Mouse (Mus musculus) ES-Bruce4 (cell line): ENCODE measurements around the gene Trappc3.

Source experiments
- EP300 ChIP-seq: IDR thresholded peaks from 2 replicates; pipeline ENCODE4 v1.6.1; 2011; ENCODE audit warnings: low read depth, low read length; ENCODE audit not compliant: insufficient read depth
- POLR2A ChIP-seq: IDR thresholded peaks from one replicate; pipeline ENCODE4 v1.8.1; 2011; ENCODE audit warnings: low read length; ENCODE audit not compliant: insufficient read depth

- TF ChIP-seq POLR2A (no peak), EP300 (no peak)
Observed at GRCm38 (mm10) chr4:126313202-126313601, 51.1 kb downstream of the Trappc3 start.
